Mouse (Mus musculus): ENCODE measurements at regions not wholly inside any gene's neighbourhood (a gene's known extent, or its start where the extent isn't known, plus 50 kb on each side); places are given as distances from the start of the nearest gene placed in this dataset.

GRCm38 (mm10) chr4:38749281-38749680 is 700.8 kb upstream of the 1700009N14Rik start:
- in situ Hi-C loops (cut with MboI, MseI) = no loop called here

- in situ Hi-C loops (cut with MboI, MseI) = no loop called here
These were observed 665.1 kb upstream of the 1700009N14Rik start for GRCm38 (mm10) chr4:38785016-38785415.

GRCm38 (mm10) chr4:38825133-38825532 is 625.0 kb upstream of the 1700009N14Rik start:
- in situ Hi-C loops (cut with MboI, MseI) = no loop called here

- in situ Hi-C loops (cut with MboI, MseI) = loop anchor here (5.0 kb wide), 1 partner anchor 49 kb away; no protein-coding TSS in a partner anchor
These were observed 601.8 kb upstream of the 1700009N14Rik start for GRCm38 (mm10) chr4:38848261-38848660.

- in situ Hi-C loops (cut with MboI, MseI) = no loop called here
These were observed 595.7 kb upstream of the 1700009N14Rik start for GRCm38 (mm10) chr4:38854349-38854748.

GRCm38 (mm10) chr4:38900565-38900964 is 549.5 kb upstream of the 1700009N14Rik start:
- in situ Hi-C loops (cut with MboI, MseI) = no loop called here

GRCm38 (mm10) chr4:38926831-38927230 is 523.3 kb upstream of the 1700009N14Rik start:
- in situ Hi-C loops (cut with MboI, MseI) = no loop called here

- in situ Hi-C loops (cut with MboI, MseI) = no loop called here
These were observed 496.5 kb upstream of the 1700009N14Rik start for GRCm38 (mm10) chr4:38953633-38954032.

GRCm38 (mm10) chr4:38995161-38995560 is 454.9 kb upstream of the 1700009N14Rik start:
- in situ Hi-C loops (cut with MboI, MseI) = no loop called here

All from T-helper 1 cell (primary cell).